Mouse (Mus musculus): ENCODE measurements around the gene Bicd1.

Bicd1 gene

GRCm38 (mm10) chr6:149565720-149566498 lies 157.2 kb downstream of the Bicd1 start:
- DNase-seq (ENCODE audit: low read depth in 2 of 2, low spot score in 2 of 2): no peak

GRCm38 (mm10) chr6:149567219-149567618 lies 158.5 kb downstream of the Bicd1 start:
- no peak for DNase-seq (ENCODE audit: low read depth in 2 of 2, low spot score in 2 of 2)

- DNase-seq (ENCODE audit: low read depth in 2 of 2, low spot score in 2 of 2): no peak
Measured at GRCm38 (mm10) chr6:149574288-149574687, 165.6 kb downstream of the Bicd1 start.

- DNase-seq (ENCODE audit: low read depth in 2 of 2, low spot score in 2 of 2): no peak
Measured at GRCm38 (mm10) chr6:149580053-149580452, 171.4 kb downstream of the Bicd1 start.

GRCm38 (mm10) chr6:149585708-149586504 lies 177.2 kb downstream of the Bicd1 start:
- no peak for DNase-seq (ENCODE audit: low read depth in 2 of 2, low spot score in 2 of 2)
